Mouse (Mus musculus): ENCODE data around the gene Tmem238. TPM values are rescaled to one million over a fixed set of nuclear protein-coding genes. Genes with fewer than 3 reads are reported as not detected.

Tmem238 gene
- polyA plus RNA-seq, 1 experiment, result 12.0 TPM

DNA sequence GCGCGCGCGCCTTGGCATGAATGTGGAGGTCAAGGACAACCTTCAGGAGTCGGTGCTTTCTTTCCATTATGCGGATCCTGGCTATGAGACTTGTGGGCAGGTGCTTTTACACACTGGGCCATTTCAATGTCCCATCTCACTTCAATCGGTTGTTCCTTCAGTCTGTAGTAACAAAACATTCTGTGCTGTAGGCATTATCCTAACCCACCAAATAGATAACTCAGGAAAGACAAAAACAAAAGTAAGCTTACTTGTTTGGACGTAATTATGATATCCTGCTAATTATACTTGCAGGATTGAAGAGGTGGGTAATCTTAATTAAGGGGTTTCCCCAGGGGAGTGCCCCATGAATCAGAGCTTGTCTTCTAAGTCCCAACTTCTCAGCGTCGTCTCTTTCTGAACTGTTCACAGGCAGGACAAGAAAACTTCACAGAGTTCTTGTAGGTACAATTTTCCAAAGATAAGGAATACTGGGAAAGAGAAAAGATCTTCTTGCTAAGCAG is 50.4 kb downstream of the Tmem238 start:
- Histone ChIP-seq H3K27ac (ENCODE audit: control insufficient read depth, insufficient read depth, low read depth, low read length, poor library complexity) (no peak overlapping the region), H3K4me3 (replicated peaks; ENCODE audit: control insufficient read depth, low read depth, low read length) (peak overlapping the region; percentile 52), H3K4me1 (ENCODE audit: control insufficient read depth, insufficient read depth, low read length) (no peaks in the 10 kb centered on the region)
- TF ChIP-seq CTCF (IDR thresholded peaks at IDR 0.05; ENCODE audit: control insufficient read depth, insufficient read depth, low read length), result no peak
- no peak for TF ChIP-seq POLR2A (IDR thresholded peaks at IDR 0.05; ENCODE audit: borderline replicate concordance, control insufficient read depth, low read depth, low read length)
- 57% methylated on average over 10 of the region's 10 CpGs for WGBS

Other genes with a start within 250 kb of the Tmem238 start
- 0.74 TPM in 1 of 2 replicates, not detected in the other for gene Syt5, start 242.1 kb downstream of the Tmem238 start, polyA plus RNA-seq (2011; ENCODE audit: insufficient read depth, insufficient read length, low replicate concordance, missing spikeins)
- not detected in 2 replicates for gene Ptprh, start 185.6 kb downstream of the Tmem238 start, polyA plus RNA-seq (2011; ENCODE audit: insufficient read depth, insufficient read length, low replicate concordance, missing spikeins)
- gene Tmem86b, start 158.2 kb downstream of the Tmem238 start, polyA plus RNA-seq (2011; ENCODE audit: insufficient read depth, insufficient read length, low replicate concordance, missing spikeins), result 36.2 and 42.5 TPM in 2 replicates
- gene Ppp6r1, start 130.6 kb downstream of the Tmem238 start, polyA plus RNA-seq (2011; ENCODE audit: insufficient read depth, insufficient read length, low replicate concordance, missing spikeins), result 53.3 and 89.0 TPM in 2 replicates
- gene Hspbp1, start 104.6 kb downstream of the Tmem238 start, polyA plus RNA-seq (2011; ENCODE audit: insufficient read depth, insufficient read length, low replicate concordance, missing spikeins), result 11.7 and 19.8 TPM in 2 replicates
- gene Brsk1, start 99.1 kb downstream of the Tmem238 start, polyA plus RNA-seq (2011; ENCODE audit: insufficient read depth, insufficient read length, low replicate concordance, missing spikeins), result 3.7 TPM in 1 of 2 replicates, not detected in the other
- 5.1 and 7.2 TPM in 2 replicates for gene Tmem150b, start 64.4 kb downstream of the Tmem238 start, polyA plus RNA-seq (2011; ENCODE audit: insufficient read depth, insufficient read length, low replicate concordance, missing spikeins)
- gene Kmt5c, start 49.5 kb downstream of the Tmem238 start, polyA plus RNA-seq (2011; ENCODE audit: insufficient read depth, insufficient read length, low replicate concordance, missing spikeins), result 98.4 and 144 TPM in 2 replicates
- 169 and 179 TPM in 2 replicates for gene Cox6b2, start 36.6 kb downstream of the Tmem238 start, polyA plus RNA-seq (2011; ENCODE audit: insufficient read depth, insufficient read length, low replicate concordance, missing spikeins)
- not detected in 2 replicates for gene Fam71e2, start 18.4 kb downstream of the Tmem238 start, polyA plus RNA-seq (2011; ENCODE audit: insufficient read depth, insufficient read length, low replicate concordance, missing spikeins)
- not detected in 2 replicates for gene Il11, start 6.8 kb downstream of the Tmem238 start, polyA plus RNA-seq (2011; ENCODE audit: insufficient read depth, insufficient read length, low replicate concordance, missing spikeins)
- not detected in 2 replicates for gene Tmem190, start 6.7 kb downstream of the Tmem238 start, polyA plus RNA-seq (2011; ENCODE audit: insufficient read depth, insufficient read length, low replicate concordance, missing spikeins)
- 441 and 887 TPM in 2 replicates for gene Rpl28, start 3.2 kb upstream of the Tmem238 start, polyA plus RNA-seq (2011; ENCODE audit: insufficient read depth, insufficient read length, low replicate concordance, missing spikeins)
- 367 and 488 TPM in 2 replicates for gene Ube2s, start 22.9 kb upstream of the Tmem238 start, polyA plus RNA-seq (2011; ENCODE audit: insufficient read depth, insufficient read length, low replicate concordance, missing spikeins)
- gene Shisa7, start 55.0 kb upstream of the Tmem238 start, polyA plus RNA-seq (2011; ENCODE audit: insufficient read depth, insufficient read length, low replicate concordance, missing spikeins), result 0.25 and 0.67 TPM in 2 replicates
- gene Isoc2b, start 80.6 kb upstream of the Tmem238 start, polyA plus RNA-seq (2011; ENCODE audit: insufficient read depth, insufficient read length, low replicate concordance, missing spikeins), result 3.9 and 12.4 TPM in 2 replicates
- 10.7 and 21.3 TPM in 2 replicates for gene Isoc2a, start 87.5 kb upstream of the Tmem238 start, polyA plus RNA-seq (2011; ENCODE audit: insufficient read depth, insufficient read length, low replicate concordance, missing spikeins)
- gene Gm36210, start 116.9 kb upstream of the Tmem238 start, polyA plus RNA-seq (2011; ENCODE audit: insufficient read depth, insufficient read length, low replicate concordance, missing spikeins), result not detected in 2 replicates
- gene Zfp628, start 125.6 kb upstream of the Tmem238 start, polyA plus RNA-seq (2011; ENCODE audit: insufficient read depth, insufficient read length, low replicate concordance, missing spikeins), result 7.6 and 10.6 TPM in 2 replicates
- 1.4 and 2.8 TPM in 2 replicates for gene Nat14, start 132.4 kb upstream of the Tmem238 start, polyA plus RNA-seq (2011; ENCODE audit: insufficient read depth, insufficient read length, low replicate concordance, missing spikeins)
- gene Ssc5d, start 136.1 kb upstream of the Tmem238 start, polyA plus RNA-seq (2011; ENCODE audit: insufficient read depth, insufficient read length, low replicate concordance, missing spikeins), result 0.70 and 1.5 TPM in 2 replicates
- gene Sbk2, start 174.8 kb upstream of the Tmem238 start, polyA plus RNA-seq (2011; ENCODE audit: insufficient read depth, insufficient read length, low replicate concordance, missing spikeins), result not detected in 2 replicates
- not detected in 2 replicates for gene Sbk3, start 181.5 kb upstream of the Tmem238 start, polyA plus RNA-seq (2011; ENCODE audit: insufficient read depth, insufficient read length, low replicate concordance, missing spikeins)
- gene Zfp579, start 206.5 kb upstream of the Tmem238 start, polyA plus RNA-seq (2011; ENCODE audit: insufficient read depth, insufficient read length, low replicate concordance, missing spikeins), result 13.5 and 44.8 TPM in 2 replicates
- gene Zfp524, start 224.8 kb upstream of the Tmem238 start, polyA plus RNA-seq (2011; ENCODE audit: insufficient read depth, insufficient read length, low replicate concordance, missing spikeins), result 12.6 and 15.8 TPM in 2 replicates
- 10.9 and 18.9 TPM in 2 replicates for gene Fiz1, start 225.0 kb upstream of the Tmem238 start, polyA plus RNA-seq (2011; ENCODE audit: insufficient read depth, insufficient read length, low replicate concordance, missing spikeins)
- gene Gm44973, start 225.8 kb upstream of the Tmem238 start, polyA plus RNA-seq (2011; ENCODE audit: insufficient read depth, insufficient read length, low replicate concordance, missing spikeins), result not detected in 2 replicates
- gene Zfp865, start 230.7 kb upstream of the Tmem238 start, polyA plus RNA-seq (2011; ENCODE audit: insufficient read depth, insufficient read length, low replicate concordance, missing spikeins), result 23.9 and 30.4 TPM in 2 replicates
- gene Ccdc106, start 230.9 kb upstream of the Tmem238 start, polyA plus RNA-seq (2011; ENCODE audit: insufficient read depth, insufficient read length, low replicate concordance, missing spikeins), result not detected in 2 replicates
- gene 4632433K11Rik, start 244.5 kb upstream of the Tmem238 start, polyA plus RNA-seq (2011; ENCODE audit: insufficient read depth, insufficient read length, low replicate concordance, missing spikeins), result 1.5 TPM in 1 of 2 replicates, not detected in the other
- 0.90 and 2.3 TPM in 2 replicates for gene Zfp784, start 248.8 kb upstream of the Tmem238 start, polyA plus RNA-seq (2011; ENCODE audit: insufficient read depth, insufficient read length, low replicate concordance, missing spikeins)